In genomic region chr11:4886987-4887386, GRCm38 (mm10) we compare ENCODE assay signal across 28 mouse cellular contexts.
"Had no signal": no experiment of that assay in that cellular context is flagged by ENCODE, and none has a peak within 500 bp of the region (broad histone marks: within the 10 kb centered on the region; RNA-seq: fewer than 3 reads in every experiment).

No protein-coding gene starts in this region.

- DNase-seq: left cerebral cortex, postnatal 4 days; liver; liver, embryonic 13.5 days; liver, postnatal 0 days; lung, adult 18-20 months; lung, adult 2 months; lung, embryonic 14.5 days; lung, postnatal 10 days; lung, postnatal 14 days; lung, postnatal 36 days; lung, postnatal 4 days; midbrain, embryonic 14.5 days had no signal

- H3K27ac ChIP-seq: limb, embryonic 10.5 days; limb, embryonic 12.5 days; limb, embryonic 13.5 days; limb, embryonic 15.5 days; liver, embryonic 12.5 days; liver, embryonic 13.5 days; liver, embryonic 14.5 days; liver, embryonic 15.5 days; lung, embryonic 15.5 days; macrophage; midbrain, embryonic 10.5 days; midbrain, embryonic 12.5 days; midbrain, embryonic 13.5 days; midbrain, embryonic 15.5 days; neural tube, embryonic 12.5 days had no signal

- H3K9me3 ChIP-seq: limb, embryonic 10.5 days; limb, embryonic 12.5 days; limb, embryonic 13.5 days; limb, embryonic 15.5 days; liver, embryonic 12.5 days; liver, embryonic 13.5 days; liver, embryonic 15.5 days; lung, embryonic 15.5 days; megakaryocyte, embryonic 14.5 days; midbrain, embryonic 10.5 days; midbrain, embryonic 12.5 days; midbrain, embryonic 13.5 days; midbrain, embryonic 15.5 days; neural tube, embryonic 12.5 days had no signal

- H3K4me1 ChIP-seq: limb, embryonic 15.5 days; midbrain, embryonic 12.5 days; midbrain, embryonic 13.5 days; midbrain, embryonic 15.5 days had no signal

- H3K4me3 ChIP-seq: limb, embryonic 10.5 days; limb, embryonic 12.5 days; limb, embryonic 13.5 days; limb, embryonic 15.5 days; liver, embryonic 12.5 days; liver, embryonic 13.5 days; liver, embryonic 15.5 days; lung, embryonic 15.5 days; megakaryocyte, embryonic 14.5 days; midbrain, embryonic 10.5 days; midbrain, embryonic 12.5 days; midbrain, embryonic 13.5 days; midbrain, embryonic 15.5 days; myocyte; neural tube, embryonic 12.5 days had no signal

- H3K27me3 ChIP-seq: limb, embryonic 12.5 days; limb, embryonic 13.5 days; limb, embryonic 15.5 days; liver, embryonic 12.5 days; liver, embryonic 13.5 days; liver, embryonic 15.5 days; lung, embryonic 15.5 days; megakaryocyte, embryonic 14.5 days; midbrain, embryonic 12.5 days; midbrain, embryonic 13.5 days; midbrain, embryonic 15.5 days; neural tube, embryonic 12.5 days had no signal
